Mouse (Mus musculus) hindbrain, embryonic 14.5 days (tissue): ENCODE data around the gene Chit1. TPM values are rescaled to one million over a fixed set of nuclear protein-coding genes. Genes with fewer than 3 reads are reported as not detected.

Experiments
- ATAC-seq: fragments of 200-750 bp; cut with Nextera tagmentation; 2 replicates; pipeline ENCODE4 v1.8.0; 2017; ENCODE audit warnings: moderate number of reproducible peaks, mild to moderate bottlenecking, moderate TSS enrichment, moderate library complexity; ENCODE audit not compliant: low FRiP score
- DNase-seq: peaks from one replicate; pipeline ENCODE4 v3.0.0-alpha.2; 2015; ENCODE audit warnings: low spot score
- H3K27ac ChIP-seq: fragments of 300-500 bp; sonication (generic); 2 replicates; pipeline ENCODE4 v1.5.1; 2014; ENCODE audit warnings: mild to moderate bottlenecking, moderate library complexity
- H3K27me3 ChIP-seq: fragments of 300-500 bp; sonication (generic); 2 replicates; pipeline ENCODE4 v1.6.1; 2014; ENCODE audit warnings: mild to moderate bottlenecking, low read length, mixed read lengths; ENCODE audit not compliant: control insufficient read depth, insufficient read depth
- H3K36me3 ChIP-seq: fragments of 300-500 bp; sonication (generic); replicated peaks from 2 replicates; pipeline ENCODE4 v1.6.1; 2014; ENCODE audit not compliant: control insufficient read depth, insufficient read depth
- H3K4me1 ChIP-seq: fragments of 300-500 bp; sonication (generic); replicated peaks from 2 replicates; pipeline ENCODE4 v1.6.1; 2014; ENCODE audit warnings: antibody characterized with exemption, low read length, mixed read lengths; ENCODE audit not compliant: control insufficient read depth, insufficient read depth
- H3K4me2 ChIP-seq: fragments of 300-500 bp; sonication (generic); replicated peaks from 2 replicates; pipeline ENCODE4 v1.6.1; 2014; ENCODE audit warnings: mild to moderate bottlenecking, moderate library complexity
- H3K4me3 ChIP-seq: fragments of 300-500 bp; sonication (generic); replicated peaks from 2 replicates; pipeline ENCODE4 v1.5.1; 2014; ENCODE audit warnings: mild to moderate bottlenecking, low read length
- H3K9ac ChIP-seq: fragments of 300-500 bp; sonication (generic); 2 replicates; pipeline ENCODE4 v1.6.1; 2014
- H3K9me3 ChIP-seq: fragments of 300-500 bp; sonication (generic); 2 replicates; pipeline ENCODE4 v1.6.1; 2016; ENCODE audit warnings: low read length; ENCODE audit not compliant: control insufficient read depth
- WGBS: fragments of 180-500 bp; shearing (Covaris S2); extraction: QIAGEN DNeasy Blood & Tissue Kit; methylation state at CpG from one replicate; pipeline ENCODE4 v1.1.7; 2014; 5-methylcytosine and 5-hydroxymethylcytosine counted together
- polyA plus RNA-seq: library from polyadenylated mRNA; unstranded; fragments of >200 nt; fragmentation: Nextera tagmentation; extraction: Ambion mirVana; gene quantifications from 2 replicates; pipeline ENCODE4 v1.2.1, GENCODE M21; 2014

Gene Chit1
- polyA plus RNA-seq, 1 experiment from 2014 or later: 0.23 TPM

DNA sequence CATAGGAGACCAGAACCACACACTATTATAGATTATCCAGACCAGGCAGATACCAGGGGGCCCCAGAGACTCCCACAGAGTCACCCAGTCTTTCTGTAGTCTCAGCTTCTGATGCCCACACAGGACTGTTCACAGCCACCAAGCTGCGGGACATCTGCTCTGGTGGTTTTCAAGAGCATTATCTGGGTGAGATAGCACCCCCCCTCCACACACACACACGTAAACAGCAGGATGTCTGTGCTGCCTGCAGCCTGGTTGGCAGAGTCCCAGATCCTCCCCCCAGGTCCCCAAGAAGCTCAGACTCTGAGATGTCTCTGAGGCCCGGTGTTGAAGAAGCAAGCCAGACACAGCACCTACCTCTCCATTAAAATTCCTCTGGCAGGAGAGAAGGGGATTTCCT is 84.5 kb downstream of the Chit1 start:
- ATAC-seq: no peak
- 59% methylated on average over 3 of the region's 3 CpGs for WGBS
- Histone ChIP-seq H3K27ac (no peak overlapping the region), H3K36me3 (no peaks in the 10 kb centered on the region), H3K4me3 (no peak overlapping the region), H3K27me3 (no peaks in the 10 kb centered on the region), H3K4me1 (0 out of 2 replicates have a peak, but pooled peaks cover 4% of the 10 kb centered on the region), H3K4me2 (no peak overlapping the region), H3K9me3 (no peaks in the 10 kb centered on the region), H3K9ac (no peak overlapping the region)
- no peak for DNase-seq

DNA sequence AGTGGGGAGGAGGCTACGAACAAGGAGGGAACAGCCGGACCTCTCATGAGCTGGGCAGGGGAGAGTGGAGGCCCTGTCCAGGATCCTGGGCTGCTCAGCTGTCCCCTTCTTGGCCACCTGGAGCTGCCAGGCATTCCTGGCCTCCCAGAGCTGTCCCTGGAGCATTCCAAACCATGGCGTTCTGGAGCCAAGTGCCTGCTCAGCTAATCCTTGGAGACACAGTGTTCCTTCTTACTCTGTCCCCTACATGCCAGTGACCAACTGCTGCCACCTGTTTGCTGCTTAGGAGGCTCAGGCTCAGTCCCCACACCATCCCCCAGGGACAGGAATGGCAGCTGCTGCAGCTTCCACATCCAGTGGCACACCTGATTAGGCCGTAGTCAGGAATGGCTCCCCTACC is 84.9 kb downstream of the Chit1 start:
- DNase-seq (no peak), ATAC-seq (no peak)
- no peaks in the 10 kb centered on the region for H3K27me3 ChIP-seq
- H3K4me2 ChIP-seq: no peak overlapping the region
- 41% methylated on average over 4 of the region's 4 CpGs for WGBS
- 0 out of 2 replicates have a peak, but pooled peaks cover 4% of the 10 kb centered on the region for H3K4me1 ChIP-seq
- no peaks in the 10 kb centered on the region for H3K9me3 ChIP-seq
- no peak overlapping the region for H3K9ac ChIP-seq
- H3K27ac ChIP-seq: no peak overlapping the region
- H3K4me3 ChIP-seq: no peak overlapping the region
- H3K36me3 ChIP-seq: no peaks in the 10 kb centered on the region

DNA sequence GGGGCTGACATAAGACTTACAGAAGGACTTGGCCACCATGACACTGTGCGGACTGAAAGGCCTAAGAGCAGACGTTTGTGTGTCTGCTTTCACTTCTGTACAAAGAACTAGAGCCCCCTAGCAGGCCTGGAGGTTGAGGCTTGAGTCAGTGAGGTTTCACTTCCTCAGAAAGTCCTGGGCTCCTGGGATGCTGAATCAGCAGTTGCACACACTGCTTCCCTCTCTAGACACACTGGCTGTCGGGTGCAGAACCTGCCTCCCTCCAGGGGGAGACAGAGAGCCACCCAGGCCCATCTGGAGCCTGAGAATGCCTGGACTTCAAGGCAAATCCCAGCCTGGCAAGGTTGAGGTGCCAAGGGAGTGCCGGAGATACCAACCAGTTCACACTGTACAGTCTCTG is 85.3 kb downstream of the Chit1 start:
- 79% methylated on average over 4 of the region's 4 CpGs for WGBS
- DNase-seq: no peak
- Histone ChIP-seq H3K4me1 (0 out of 2 replicates have a peak, but pooled peaks cover 4% of the 10 kb centered on the region), H3K4me3 (no peak overlapping the region), H3K27ac (no peak overlapping the region), H3K4me2 (no peak overlapping the region), H3K9ac (no peak overlapping the region), H3K27me3 (no peaks in the 10 kb centered on the region), H3K36me3 (no peaks in the 10 kb centered on the region), H3K9me3 (no peaks in the 10 kb centered on the region)
- no peak for ATAC-seq

DNA sequence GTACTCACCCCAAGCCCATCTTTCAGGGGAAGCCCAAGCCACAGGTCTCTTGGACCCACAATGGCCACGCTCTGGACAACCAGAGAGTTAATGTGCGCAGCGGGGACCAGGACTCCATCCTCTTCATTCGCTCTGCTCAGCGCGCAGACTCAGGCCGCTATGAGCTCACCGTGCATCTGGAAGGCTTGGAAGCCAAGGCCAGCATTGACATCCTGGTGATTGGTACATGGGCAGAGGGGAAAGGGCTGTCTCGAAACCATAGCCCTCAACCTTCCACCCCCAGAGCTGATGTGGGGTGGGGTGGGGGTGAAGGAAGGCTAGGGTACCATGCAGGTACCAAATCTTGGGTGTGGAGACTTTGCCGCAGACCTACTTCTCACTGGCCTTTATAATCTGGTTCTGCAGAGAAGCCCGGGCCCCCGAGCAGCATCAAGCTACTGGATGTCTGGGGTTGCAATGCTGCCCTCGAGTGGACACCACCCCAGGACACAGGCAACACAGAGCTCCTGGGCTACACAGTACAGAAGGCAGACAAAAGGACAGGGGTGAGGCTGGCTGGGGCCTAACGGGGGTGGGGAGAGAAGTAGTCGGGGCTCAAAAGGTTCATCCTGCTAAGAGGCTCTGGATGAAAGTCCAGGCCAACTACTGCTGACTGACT is 86.4 kb downstream of the Chit1 start:
- WGBS: 80% methylated on average over 15 of the region's 15 CpGs
- H3K27me3 ChIP-seq: no peaks in the 10 kb centered on the region
- no peak for ATAC-seq

DNA sequence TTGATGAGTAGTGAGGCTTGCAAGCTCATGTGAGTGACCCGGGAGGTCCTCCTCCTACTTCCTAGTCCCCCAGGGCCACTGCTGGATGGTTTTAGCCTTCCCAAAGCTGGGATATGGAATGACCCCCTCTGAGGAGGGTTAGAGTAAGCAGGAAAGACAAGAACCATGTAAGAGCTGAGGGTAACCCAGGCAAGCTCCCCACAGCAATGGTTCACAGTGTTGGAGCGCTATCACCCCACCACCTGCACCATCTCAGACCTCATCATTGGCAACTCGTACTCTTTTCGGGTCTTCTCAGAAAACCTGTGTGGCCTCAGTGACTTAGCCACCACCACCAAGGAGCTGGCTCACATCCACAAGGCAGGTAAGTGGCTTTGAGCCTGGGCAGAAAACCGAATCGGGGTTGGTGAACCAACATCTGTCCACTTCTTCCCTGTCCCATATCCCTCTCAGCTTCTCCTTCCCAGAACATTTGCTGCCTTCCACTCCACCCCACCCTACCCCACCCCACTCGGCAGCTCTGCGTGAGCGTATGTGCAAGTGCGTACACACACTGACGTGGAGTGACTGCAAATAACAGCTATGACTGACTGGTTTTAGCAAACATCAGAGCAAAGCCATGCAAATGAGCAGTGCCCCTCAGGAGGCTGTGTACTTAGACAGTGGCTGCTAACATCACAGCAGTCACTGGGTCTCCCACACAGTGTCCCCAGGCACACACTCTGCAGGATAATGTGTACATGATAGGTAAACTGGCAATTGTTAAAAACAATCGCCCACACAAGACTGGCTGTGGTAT is 87.4 kb downstream of the Chit1 start:
- no peak for ATAC-seq
- no peak for DNase-seq

More for the DNA sequence above, 86.4 kb downstream of the Chit1 start:
- DNase-seq: no peak
- H3K4me3 ChIP-seq: no peak overlapping the region
- no peaks in the 10 kb centered on the region for H3K36me3 ChIP-seq
- H3K9me3 ChIP-seq: no peaks in the 10 kb centered on the region
- H3K9ac ChIP-seq: no peak overlapping the region
- 0 out of 2 replicates have a peak, but pooled peaks cover 4% of the 10 kb centered on the region for H3K4me1 ChIP-seq
- no peak overlapping the region for H3K4me2 ChIP-seq
- no peak overlapping the region for H3K27ac ChIP-seq

DNA sequence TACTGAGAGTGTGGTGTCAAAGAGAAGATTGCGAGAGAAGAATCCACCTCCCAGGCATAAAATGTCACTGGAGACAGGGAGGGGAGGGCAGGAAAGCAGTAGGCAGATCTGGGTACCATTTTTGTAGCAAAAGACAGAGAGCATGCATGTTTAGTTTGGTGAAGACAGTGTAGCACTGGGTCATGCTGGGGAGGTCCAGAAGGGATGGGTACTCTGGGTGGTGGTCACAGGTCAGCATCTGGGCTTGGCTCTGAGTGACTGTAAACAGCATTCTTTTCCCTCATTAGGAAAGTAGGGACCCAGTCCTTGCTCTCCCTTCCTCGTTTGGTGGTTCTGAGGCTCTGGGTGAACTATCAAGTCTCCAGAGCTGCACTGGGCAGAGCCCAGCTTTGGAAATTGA is 89.4 kb downstream of the Chit1 start:
- Histone ChIP-seq H3K27ac (no peak overlapping the region), H3K27me3 (no peaks in the 10 kb centered on the region), H3K9ac (no peak overlapping the region), H3K4me2 (no peak overlapping the region), H3K4me1 (0 out of 2 replicates have a peak, but pooled peaks cover 2% of the 10 kb centered on the region), H3K36me3 (no peaks in the 10 kb centered on the region), H3K9me3 (no peaks in the 10 kb centered on the region), H3K4me3 (no peak overlapping the region)
- DNase-seq: no peak
- WGBS: 81% methylated on average over 2 of the region's 2 CpGs
- ATAC-seq: no peak

More for the DNA sequence above, 87.4 kb downstream of the Chit1 start:
- H3K27me3 ChIP-seq: no peaks in the 10 kb centered on the region
- no peaks in the 10 kb centered on the region for H3K9me3 ChIP-seq
- 82% methylated on average over 12 of the region's 12 CpGs for WGBS
- no peak overlapping the region for H3K9ac ChIP-seq
- H3K4me1 ChIP-seq: 0 out of 2 replicates have a peak, but pooled peaks cover 4% of the 10 kb centered on the region
- no peak overlapping the region for H3K4me3 ChIP-seq
- no peak overlapping the region for H3K27ac ChIP-seq
- no peaks in the 10 kb centered on the region for H3K36me3 ChIP-seq
- H3K4me2 ChIP-seq: no peak overlapping the region

Other genes starting within 250 kb of the Chit1 start
- 3.2 TPM in 2 replicates for gene Optc, start 203.2 kb upstream of the Chit1 start, polyA plus RNA-seq
- 14.6 and 15.6 TPM in 2 replicates for gene Prelp, start 189.8 kb upstream of the Chit1 start, polyA plus RNA-seq
- gene Fmod, start 74.0 kb upstream of the Chit1 start, polyA plus RNA-seq: 5.3 and 6.2 TPM in 2 replicates
- 26.3 and 29.0 TPM in 2 replicates for gene Btg2, start 32.1 kb upstream of the Chit1 start, polyA plus RNA-seq
- gene Chil1, start 70.9 kb downstream of the Chit1 start, polyA plus RNA-seq: 2.5 and 3.6 TPM in 2 replicates
- gene Mybph, start 82.2 kb downstream of the Chit1 start, polyA plus RNA-seq: 0.27 TPM in 1 of 2 replicates, not detected in the other
- gene Adora1, start 124.2 kb downstream of the Chit1 start, polyA plus RNA-seq: 13.0 and 14.9 TPM in 2 replicates
- 0.13 and 0.17 TPM in 2 replicates for gene Myog, start 178.7 kb downstream of the Chit1 start, polyA plus RNA-seq
- gene Ppfia4, start 221.7 kb downstream of the Chit1 start, polyA plus RNA-seq: 20.4 and 22.3 TPM in 2 replicates